Mouse (Mus musculus): ENCODE measurements around the gene Il1a. TPM values are rescaled to one million over a fixed set of nuclear protein-coding genes. Genes with fewer than 3 reads are reported as not detected.

Gene Il1a
- 0.14 and 0.31 TPM in 2 replicates for polyA plus RNA-seq (2014; fragmentation: Nextera tagmentation; extraction: Ambion mirVana)

DNA sequence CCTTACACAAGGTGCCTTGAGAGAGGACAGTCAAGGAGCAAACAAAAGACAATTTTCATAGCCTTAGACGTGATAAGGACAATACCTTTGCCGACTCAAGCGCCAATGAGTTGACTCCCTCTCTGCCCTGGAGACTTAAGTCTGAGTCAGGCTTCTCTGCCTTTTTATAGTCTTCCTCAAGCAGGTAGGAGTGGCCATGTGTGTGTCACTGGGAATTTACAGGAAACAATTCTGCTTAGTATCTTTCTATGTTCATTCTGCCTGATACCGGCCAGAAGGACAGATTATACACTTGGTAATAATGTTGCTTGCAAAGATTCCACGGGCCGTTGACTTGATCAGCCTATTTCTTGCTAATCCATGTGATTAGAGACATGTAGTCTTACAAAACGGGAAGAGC, at the start of gene Il1a:
Il1a (minus strand) TSS at position 137 of the 400 bp plus-strand sequence.
- no peak for ATAC-seq (ENCODE audit: low FRiP score)
- WGBS: 92% methylated on average over 7 of the region's 7 CpGs
- H3K27me3 ChIP-seq (ENCODE audit: control insufficient read depth, insufficient read depth, low read length): no peaks in the 10 kb centered on the region

DNA sequence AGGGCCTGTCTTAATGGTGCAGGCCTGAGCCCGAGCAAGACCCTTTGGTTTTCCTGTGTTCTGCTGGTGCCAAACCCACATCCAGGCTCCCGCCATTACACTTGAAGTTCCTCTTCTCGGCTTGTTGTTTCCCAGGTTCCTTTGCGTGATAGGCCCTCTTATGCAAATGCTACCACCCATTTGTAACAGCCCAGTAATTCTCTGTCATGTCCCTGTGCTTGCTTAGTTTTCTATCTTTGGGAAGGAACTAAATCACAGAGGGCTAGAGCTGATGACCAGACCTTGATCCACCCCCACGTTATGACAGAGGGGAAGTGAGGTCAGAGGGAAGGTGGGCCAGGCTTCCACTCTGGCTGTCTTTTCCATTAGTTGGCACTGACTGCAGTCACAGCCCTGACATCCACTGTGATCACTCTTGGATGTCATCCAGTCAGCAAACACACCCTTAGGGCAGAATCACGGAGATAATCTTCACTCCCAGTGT, 28.4 kb upstream of the Il1a start:
- WGBS: 78% methylated on average over 6 of the region's 6 CpGs
- no peak overlapping the region for H3K27ac ChIP-seq
- no peaks in the 10 kb centered on the region for H3K36me3 ChIP-seq (replicated peaks; ENCODE audit: control insufficient read depth, insufficient read depth)
- no peak overlapping the region for H3K4me3 ChIP-seq (replicated peaks; ENCODE audit: low read length)
- no peak overlapping the region for H3K4me2 ChIP-seq (replicated peaks)
- ATAC-seq (ENCODE audit: low FRiP score): no peak
- no peaks in the 10 kb centered on the region for H3K4me1 ChIP-seq (replicated peaks; ENCODE audit: control insufficient read depth, insufficient read depth, low read length)
- H3K9me3 ChIP-seq (ENCODE audit: control insufficient read depth, low read length): peaks cover 4% of the 10 kb centered on the region; the same call in 1 of the 2 replicates
- no peak overlapping the region for H3K9ac ChIP-seq
- no peaks in the 10 kb centered on the region for H3K27me3 ChIP-seq (ENCODE audit: control insufficient read depth, insufficient read depth, low read length)
- DNase-seq (ENCODE audit: low spot score): no peak

More for the DNA sequence above, at the start of gene Il1a:
- no peak within 1 kb of the TSS for H3K27ac ChIP-seq
- no peaks in the 10 kb centered on the region for H3K36me3 ChIP-seq (replicated peaks; ENCODE audit: control insufficient read depth, insufficient read depth)
- no peak within 1 kb of the TSS for H3K4me2 ChIP-seq (replicated peaks)
- H3K9ac ChIP-seq: no peak within 1 kb of the TSS
- H3K9me3 ChIP-seq (ENCODE audit: control insufficient read depth, low read length): no peaks in the 10 kb centered on the region
- DNase-seq (ENCODE audit: low spot score): no peak
- H3K4me1 ChIP-seq (replicated peaks; ENCODE audit: control insufficient read depth, insufficient read depth, low read length): no peaks in the 10 kb centered on the region
- H3K4me3 ChIP-seq (replicated peaks; ENCODE audit: low read length): no peak within 1 kb of the TSS

DNA sequence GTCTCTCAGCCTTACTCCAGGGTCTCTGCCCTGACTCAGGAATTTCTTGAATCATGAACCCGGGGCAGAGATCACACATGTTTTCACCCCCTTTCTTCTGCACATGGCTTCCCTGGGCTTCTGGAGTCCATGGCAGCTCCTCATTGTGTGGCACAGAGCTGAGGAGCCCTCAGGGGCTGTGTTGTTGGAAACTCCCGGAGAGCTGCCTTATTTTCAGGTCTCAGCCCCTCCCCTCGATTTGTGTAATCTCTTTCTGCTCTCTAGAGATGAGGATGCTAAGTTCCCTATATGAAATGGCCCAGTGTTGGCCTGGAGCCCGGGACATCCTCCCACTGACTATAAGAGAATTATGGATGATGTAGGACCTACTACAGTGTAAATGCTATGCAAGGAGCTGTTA, 23.7 kb upstream of the Il1a start:
- Histone ChIP-seq H3K4me3 (replicated peaks; ENCODE audit: low read length) (no peak overlapping the region), H3K27ac (no peak overlapping the region), H3K27me3 (ENCODE audit: control insufficient read depth, insufficient read depth, low read length) (no peaks in the 10 kb centered on the region), H3K9ac (no peak overlapping the region), H3K9me3 (ENCODE audit: control insufficient read depth, low read length) (no peaks in the 10 kb centered on the region), H3K36me3 (replicated peaks; ENCODE audit: control insufficient read depth, insufficient read depth) (no peaks in the 10 kb centered on the region), H3K4me1 (replicated peaks; ENCODE audit: control insufficient read depth, insufficient read depth, low read length) (no peaks in the 10 kb centered on the region), H3K4me2 (replicated peaks) (no peak overlapping the region)
- ATAC-seq (ENCODE audit: low FRiP score): no peak
- WGBS: 61% methylated on average over 4 of the region's 4 CpGs
- no peak for DNase-seq (ENCODE audit: low spot score)

DNA sequence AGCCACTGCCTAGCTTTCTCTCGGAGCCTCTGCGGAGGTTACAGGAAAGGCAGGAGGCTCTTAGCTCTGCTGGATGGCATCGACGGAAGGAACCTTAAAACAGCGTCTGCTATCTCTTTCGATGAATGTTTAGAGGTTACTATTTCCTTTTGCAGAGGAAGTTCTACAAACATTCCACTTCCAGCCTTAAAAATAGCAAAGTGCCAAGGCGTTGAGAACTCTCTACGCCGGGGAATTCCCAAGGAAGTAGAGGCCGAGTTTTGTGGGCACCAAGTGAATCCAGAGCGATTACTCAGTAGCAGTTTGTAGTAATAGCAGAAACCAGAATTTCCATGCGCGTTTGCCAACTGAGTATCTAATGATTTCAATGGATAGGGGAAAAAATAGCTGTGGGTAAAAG, 20.8 kb upstream of the Il1a start:
- WGBS: 92% methylated on average over 13 of the region's 13 CpGs

DNA sequence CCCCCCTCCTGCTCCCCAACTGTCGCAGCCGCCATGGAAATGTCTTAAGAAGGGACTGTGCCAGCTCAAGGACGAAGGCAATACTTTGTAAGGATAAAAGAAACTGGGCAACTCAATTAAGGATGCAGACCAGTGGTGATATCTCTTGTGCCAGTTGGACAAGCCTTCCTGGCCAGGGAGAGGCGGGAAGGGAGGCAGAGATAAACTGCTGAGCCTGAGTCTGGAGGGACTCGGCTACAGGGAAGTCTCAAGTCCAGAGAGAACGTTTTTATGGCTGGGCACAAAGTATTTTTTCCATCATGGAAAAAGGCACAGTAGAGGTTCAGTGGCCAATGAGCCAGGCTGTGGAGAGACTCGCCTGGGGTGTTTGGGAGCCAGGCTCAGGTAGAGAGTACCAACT, 20.3 kb upstream of the Il1a start:
- Histone ChIP-seq H3K4me1 (replicated peaks; ENCODE audit: control insufficient read depth, insufficient read depth, low read length) (no peaks in the 10 kb centered on the region), H3K4me3 (replicated peaks; ENCODE audit: low read length) (no peak overlapping the region), H3K9me3 (ENCODE audit: control insufficient read depth, low read length) (no peaks in the 10 kb centered on the region), H3K27ac (no peak overlapping the region), H3K9ac (no peak overlapping the region), H3K27me3 (ENCODE audit: control insufficient read depth, insufficient read depth, low read length) (no peaks in the 10 kb centered on the region), H3K36me3 (replicated peaks; ENCODE audit: control insufficient read depth, insufficient read depth) (no peaks in the 10 kb centered on the region), H3K4me2 (replicated peaks) (no peak overlapping the region)
- no peak for DNase-seq (ENCODE audit: low spot score)
- no peak for ATAC-seq (ENCODE audit: low FRiP score)
- WGBS: 72% methylated on average over 7 of the region's 7 CpGs

More for the DNA sequence above, 20.8 kb upstream of the Il1a start:
- Histone ChIP-seq H3K4me2 (replicated peaks) (no peak overlapping the region), H3K4me1 (replicated peaks; ENCODE audit: control insufficient read depth, insufficient read depth, low read length) (no peaks in the 10 kb centered on the region), H3K9ac (no peak overlapping the region), H3K4me3 (replicated peaks; ENCODE audit: low read length) (no peak overlapping the region), H3K9me3 (ENCODE audit: control insufficient read depth, low read length) (no peaks in the 10 kb centered on the region), H3K27ac (no peak overlapping the region), H3K27me3 (ENCODE audit: control insufficient read depth, insufficient read depth, low read length) (no peaks in the 10 kb centered on the region), H3K36me3 (replicated peaks; ENCODE audit: control insufficient read depth, insufficient read depth) (no peaks in the 10 kb centered on the region)
- DNase-seq (ENCODE audit: low spot score) (no peak), ATAC-seq (ENCODE audit: low FRiP score) (no peak)

DNA sequence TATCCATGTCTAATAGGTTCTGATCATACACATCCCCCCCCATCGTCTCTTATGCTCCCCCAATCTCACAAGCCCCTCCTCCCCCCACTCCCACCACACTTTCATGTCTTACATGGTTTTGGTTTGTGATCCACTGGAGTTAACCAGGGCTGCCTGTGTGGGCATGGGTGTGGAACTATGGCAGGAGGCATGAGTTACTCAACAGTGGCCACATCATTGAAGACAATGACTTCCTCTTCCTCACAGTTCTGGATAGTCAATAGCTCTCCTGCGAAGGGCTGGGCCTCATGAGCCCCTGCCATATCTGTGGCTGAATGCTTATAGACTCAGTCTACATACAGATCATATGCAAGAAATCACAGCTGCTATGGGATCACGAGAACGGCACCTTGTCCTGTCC, 18.5 kb upstream of the Il1a start:
- no peak for DNase-seq (ENCODE audit: low spot score)
- Histone ChIP-seq H3K27me3 (ENCODE audit: control insufficient read depth, insufficient read depth, low read length) (no peaks in the 10 kb centered on the region), H3K4me1 (replicated peaks; ENCODE audit: control insufficient read depth, insufficient read depth, low read length) (no peaks in the 10 kb centered on the region), H3K9ac (no peak overlapping the region), H3K4me2 (replicated peaks) (no peak overlapping the region), H3K36me3 (replicated peaks; ENCODE audit: control insufficient read depth, insufficient read depth) (no peaks in the 10 kb centered on the region), H3K27ac (no peak overlapping the region), H3K9me3 (ENCODE audit: control insufficient read depth, low read length) (no peaks in the 10 kb centered on the region), H3K4me3 (replicated peaks; ENCODE audit: low read length) (no peak overlapping the region)
- 86% methylated on average over 4 of the region's 4 CpGs for WGBS
- no peak for ATAC-seq (ENCODE audit: low FRiP score)

DNA sequence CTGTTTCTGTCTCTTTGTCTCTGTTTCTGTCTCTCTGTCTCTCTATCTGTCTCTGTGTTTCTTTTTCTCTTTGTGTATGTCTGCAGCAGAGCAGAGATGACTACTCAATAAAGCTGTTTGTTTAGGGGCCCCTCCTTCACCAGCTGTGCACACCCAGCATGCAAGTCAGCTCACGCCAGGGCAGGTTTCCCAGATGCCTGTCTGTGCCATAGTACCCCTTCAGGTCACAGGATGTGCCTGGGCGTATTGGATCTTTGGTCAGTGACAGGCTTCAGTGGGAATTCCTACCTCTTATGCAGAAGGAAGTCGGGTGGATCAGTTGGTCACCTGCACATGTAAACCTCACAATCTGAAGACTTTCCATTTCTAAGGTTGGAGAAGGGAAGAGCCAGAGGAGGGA, 14.4 kb upstream of the Il1a start:
- no peaks in the 10 kb centered on the region for H3K9me3 ChIP-seq (ENCODE audit: control insufficient read depth, low read length)
- ATAC-seq (ENCODE audit: low FRiP score) (no peak), DNase-seq (ENCODE audit: low spot score) (no peak)
- no peaks in the 10 kb centered on the region for H3K36me3 ChIP-seq (replicated peaks; ENCODE audit: control insufficient read depth, insufficient read depth)
- H3K4me2 ChIP-seq (replicated peaks): no peak overlapping the region
- no peaks in the 10 kb centered on the region for H3K27me3 ChIP-seq (ENCODE audit: control insufficient read depth, insufficient read depth, low read length)
- H3K9ac ChIP-seq: no peak overlapping the region
- no peaks in the 10 kb centered on the region for H3K4me1 ChIP-seq (replicated peaks; ENCODE audit: control insufficient read depth, insufficient read depth, low read length)
- H3K27ac ChIP-seq: no peak overlapping the region
- no peak overlapping the region for H3K4me3 ChIP-seq (replicated peaks; ENCODE audit: low read length)
- WGBS: 82% methylated on average over 3 of the region's 3 CpGs

DNA sequence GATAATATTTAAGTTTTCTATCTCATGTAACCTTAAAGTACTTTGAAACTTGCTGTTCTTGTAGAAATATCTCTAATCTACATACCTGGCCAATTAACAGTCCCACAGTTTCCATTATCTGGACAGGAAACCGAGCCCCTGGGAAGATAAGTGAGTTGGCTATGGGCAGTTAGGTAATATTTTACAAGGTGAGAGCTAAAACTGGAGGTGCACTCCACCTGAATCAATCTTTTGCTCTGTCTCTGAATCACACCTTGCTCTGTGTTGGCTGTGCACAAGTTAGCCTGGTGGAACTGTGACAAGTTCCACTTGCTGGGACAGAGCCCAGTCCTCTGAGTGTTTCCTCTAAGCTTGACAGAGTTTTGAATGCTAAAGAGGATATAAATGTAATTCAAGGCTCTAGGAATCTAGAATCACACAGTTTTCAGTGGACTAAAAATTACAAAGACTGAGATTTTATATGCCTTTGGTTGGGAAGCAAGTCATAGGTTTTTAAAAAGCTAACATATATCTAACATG, 12.4 kb upstream of the Il1a start:
- 71% methylated on average over 1 of the region's 1 CpGs for WGBS
- H3K4me1 ChIP-seq (replicated peaks; ENCODE audit: control insufficient read depth, insufficient read depth, low read length): no peaks in the 10 kb centered on the region
- DNase-seq (ENCODE audit: low spot score) (no peak), ATAC-seq (ENCODE audit: low FRiP score) (no peak)
- H3K4me2 ChIP-seq (replicated peaks): no peak overlapping the region
- no peaks in the 10 kb centered on the region for H3K36me3 ChIP-seq (replicated peaks; ENCODE audit: control insufficient read depth, insufficient read depth)
- no peaks in the 10 kb centered on the region for H3K9me3 ChIP-seq (ENCODE audit: control insufficient read depth, low read length)
- no peaks in the 10 kb centered on the region for H3K27me3 ChIP-seq (ENCODE audit: control insufficient read depth, insufficient read depth, low read length)
- no peak overlapping the region for H3K4me3 ChIP-seq (replicated peaks; ENCODE audit: low read length)
- no peak overlapping the region for H3K27ac ChIP-seq
- H3K9ac ChIP-seq: no peak overlapping the region

DNA sequence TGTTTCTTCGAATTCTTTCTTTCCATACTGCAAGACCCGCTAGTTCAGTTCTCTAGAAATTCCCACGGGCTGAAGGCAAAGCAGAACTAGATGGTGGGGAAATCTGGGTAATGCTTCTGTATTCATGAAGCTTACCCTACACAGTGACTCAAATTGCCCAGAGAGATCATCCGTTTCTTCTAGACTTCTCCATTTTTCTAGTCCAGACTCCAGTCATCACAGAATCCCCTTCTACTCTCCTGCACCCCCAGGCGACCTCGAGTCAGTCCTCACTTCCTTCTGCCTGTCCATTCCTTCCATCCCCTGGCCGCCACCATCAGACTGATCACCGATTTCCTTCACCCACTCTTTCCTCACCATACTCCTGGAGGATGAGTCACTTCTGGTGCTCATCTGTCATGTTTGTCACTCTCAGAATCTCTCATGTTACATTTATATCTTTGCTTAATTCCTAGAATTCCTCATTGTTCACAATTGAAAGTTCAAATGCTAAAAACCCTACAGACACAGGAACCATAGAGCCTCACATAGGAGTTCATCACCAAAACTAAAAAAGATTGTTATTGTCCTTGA, 10.3 kb upstream of the Il1a start:
- WGBS: 85% methylated on average over 8 of the region's 8 CpGs
- Histone ChIP-seq H3K4me1 (replicated peaks; ENCODE audit: control insufficient read depth, insufficient read depth, low read length) (no peaks in the 10 kb centered on the region), H3K9ac (no peak overlapping the region), H3K27ac (no peak overlapping the region), H3K27me3 (ENCODE audit: control insufficient read depth, insufficient read depth, low read length) (no peaks in the 10 kb centered on the region), H3K4me3 (replicated peaks; ENCODE audit: low read length) (no peak overlapping the region), H3K9me3 (ENCODE audit: control insufficient read depth, low read length) (no peaks in the 10 kb centered on the region), H3K36me3 (replicated peaks; ENCODE audit: control insufficient read depth, insufficient read depth) (no peaks in the 10 kb centered on the region), H3K4me2 (replicated peaks) (no peak overlapping the region)
- DNase-seq (ENCODE audit: low spot score) (no peak), ATAC-seq (ENCODE audit: low FRiP score) (no peak)

DNA sequence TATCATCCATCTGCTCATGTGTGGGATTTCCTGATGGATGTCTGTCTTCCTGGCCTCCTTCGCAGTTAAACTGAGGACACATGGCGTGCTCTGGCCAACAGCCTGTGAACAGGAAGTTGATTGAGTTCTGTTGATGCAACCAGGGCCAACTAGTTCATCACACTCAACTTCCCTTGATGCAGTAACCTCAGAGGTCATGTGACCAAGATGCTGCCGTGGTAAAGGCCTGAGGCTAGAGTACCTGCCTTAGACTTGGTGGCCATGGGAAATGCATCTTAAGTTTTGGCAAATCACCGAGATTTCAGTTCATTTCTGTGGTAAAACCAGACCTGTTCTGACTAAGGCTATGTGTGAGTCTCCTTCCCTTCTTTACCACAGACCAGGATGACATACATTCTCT, 6.1 kb upstream of the Il1a start:
- Histone ChIP-seq H3K27ac (no peak overlapping the region), H3K27me3 (ENCODE audit: control insufficient read depth, insufficient read depth, low read length) (no peaks in the 10 kb centered on the region), H3K4me2 (replicated peaks) (no peak overlapping the region), H3K4me1 (replicated peaks; ENCODE audit: control insufficient read depth, insufficient read depth, low read length) (no peaks in the 10 kb centered on the region), H3K36me3 (replicated peaks; ENCODE audit: control insufficient read depth, insufficient read depth) (no peaks in the 10 kb centered on the region), H3K9me3 (ENCODE audit: control insufficient read depth, low read length) (no peaks in the 10 kb centered on the region), H3K9ac (no peak overlapping the region), H3K4me3 (replicated peaks; ENCODE audit: low read length) (no peak overlapping the region)
- ATAC-seq (ENCODE audit: low FRiP score) (no peak), DNase-seq (ENCODE audit: low spot score) (no peak)
- WGBS: 90% methylated on average over 4 of the region's 4 CpGs

Measured in hindbrain, embryonic 14.5 days (tissue).